Mouse (Mus musculus) embryonic facial prominence, embryonic 10.5 days (tissue): ENCODE measurements at regions not wholly inside any gene's neighbourhood (a gene's known extent, or its start where the extent isn't known, plus 50 kb on each side); places are given as distances from the start of the nearest gene placed in this dataset.
"Not testable (repeated sequence)": the region's sequence is repeated elsewhere in the genome, so short reads cannot be mapped to it uniquely, and the experiment has no call there.

ENCODE experiments used
- DNase-seq: peaks from one replicate; pipeline ENCODE4 v3.0.0-alpha.2; 2017; ENCODE audit warnings: low spot score
- H3K27ac ChIP-seq: fragments of 300-500 bp; sonication (generic); replicated peaks from 2 replicates; pipeline ENCODE4 v1.5.1; 2016; ENCODE audit warnings: mild to moderate bottlenecking
- H3K27me3 ChIP-seq: fragments of 300-500 bp; sonication (generic); replicated peaks from 2 replicates; pipeline ENCODE4 v1.6.1; 2016; ENCODE audit warnings: low read depth, mild to moderate bottlenecking; ENCODE audit not compliant: poor library complexity, severe bottlenecking
- H3K36me3 ChIP-seq: fragments of 300-500 bp; sonication (generic); replicated peaks from 2 replicates; pipeline ENCODE4 v1.6.1; 2016; ENCODE audit warnings: mild to moderate bottlenecking, moderate library complexity
- H3K4me1 ChIP-seq: fragments of 300-500 bp; sonication (generic); 2 replicates; pipeline ENCODE4 v1.6.1; 2016
- H3K4me3 ChIP-seq: fragments of 300-500 bp; sonication (generic); 2 replicates; pipeline ENCODE4 v1.5.1; 2016; ENCODE audit warnings: mild to moderate bottlenecking, moderate library complexity
- H3K9me3 ChIP-seq: fragments of 300-500 bp; sonication (generic); 2 replicates; pipeline ENCODE4 v1.6.1; 2016; ENCODE audit warnings: mild to moderate bottlenecking
- WGBS: fragments of 180-500 bp; shearing (Covaris S2); methylation state at CpG from one replicate; pipeline ENCODE4 v1.1.7; 2016; 5-methylcytosine and 5-hydroxymethylcytosine counted together

- H3K4me1 ChIP-seq, result peaks cover 19% of the 10 kb centered on the region
- H3K9me3 ChIP-seq, result no peaks in the 10 kb centered on the region
- H3K27ac ChIP-seq, result no peak overlapping the region
- no peak overlapping the region for H3K4me3 ChIP-seq
- WGBS, result 46% methylated on average over 3 of the region's 3 CpGs
- DNase-seq, result no peak
- no peaks in the 10 kb centered on the region for H3K27me3 ChIP-seq
- H3K36me3 ChIP-seq, result no peaks in the 10 kb centered on the region
Observed at GRCm38 (mm10) chr1:51584925-51585424, 106.8 kb upstream of the Nabp1 start.

GRCm38 (mm10) chr1:51583871-51584270, 105.6 kb upstream of the Nabp1 start:
- H3K9me3 ChIP-seq, result no peaks in the 10 kb centered on the region
- peaks cover 24% of the 10 kb centered on the region for H3K4me1 ChIP-seq
- H3K36me3 ChIP-seq, result no peaks in the 10 kb centered on the region
- no peak for DNase-seq
- WGBS, result 88% methylated on average over 4 of the region's 4 CpGs
- H3K27me3 ChIP-seq, result no peaks in the 10 kb centered on the region
- no peak overlapping the region for H3K4me3 ChIP-seq
- no peak overlapping the region for H3K27ac ChIP-seq

DNA sequence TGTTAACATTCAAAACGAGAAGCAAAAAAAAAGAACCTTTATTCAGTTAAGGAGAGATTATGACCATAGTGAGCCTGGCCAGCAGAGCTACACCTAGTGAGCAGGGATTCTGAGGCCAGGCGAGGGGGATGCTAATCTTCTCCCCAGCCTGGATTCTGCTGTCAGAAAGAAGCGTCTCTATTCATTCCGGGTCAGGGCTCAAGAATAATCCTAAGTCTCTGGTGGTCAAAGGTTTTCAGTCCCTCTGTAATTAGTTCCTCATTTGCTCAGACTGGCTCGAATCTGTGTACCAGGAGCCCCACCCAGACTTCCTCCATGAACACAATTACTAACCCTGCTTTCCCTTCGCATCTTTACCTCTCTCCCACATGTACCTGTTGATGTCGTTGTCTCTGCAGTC, 101.8 kb upstream of the Nabp1 start:
- Histone ChIP-seq H3K4me1 (peaks cover 22% of the 10 kb centered on the region), H3K27me3 (no peaks in the 10 kb centered on the region), H3K4me3 (no peak overlapping the region), H3K27ac (no peak overlapping the region), H3K9me3 (no peaks in the 10 kb centered on the region), H3K36me3 (no peaks in the 10 kb centered on the region)
- DNase-seq, result peak; percentile 8
- 16% methylated on average over 7 of the region's 7 CpGs for WGBS

DNA sequence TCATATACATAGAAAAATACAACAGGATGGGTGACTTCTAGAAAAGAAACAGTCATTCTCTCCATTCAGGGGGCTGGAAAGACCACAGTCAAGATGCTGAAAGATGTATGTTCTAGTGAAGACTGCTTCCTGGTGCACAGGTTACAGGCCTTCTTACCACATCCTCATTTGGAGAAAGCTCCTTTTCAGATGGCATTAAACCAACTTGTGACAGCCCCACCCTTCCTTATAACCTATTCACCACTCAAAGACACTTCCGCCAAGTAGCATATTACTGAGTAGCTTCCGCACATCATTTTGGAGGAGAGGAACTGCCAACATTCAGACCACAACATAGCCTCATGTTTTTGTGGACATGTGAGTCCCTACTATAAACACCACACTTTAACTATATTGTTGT, 99.5 kb upstream of the Nabp1 start:
- H3K36me3 ChIP-seq, result no peaks in the 10 kb centered on the region
- WGBS, result 97% methylated on average over 2 of the region's 2 CpGs

GRCm38 (mm10) chr1:51572314-51573078, 94.3 kb upstream of the Nabp1 start:
- WGBS, result 88% methylated on average over 8 of the region's 8 CpGs
- H3K36me3 ChIP-seq, result no peaks in the 10 kb centered on the region
- H3K9me3 ChIP-seq, result no peaks in the 10 kb centered on the region
- no peaks in the 10 kb centered on the region for H3K4me1 ChIP-seq
- DNase-seq, result no peak
- H3K27ac ChIP-seq, result no peak overlapping the region
- H3K27me3 ChIP-seq, result no peaks in the 10 kb centered on the region
- no peak overlapping the region for H3K4me3 ChIP-seq

More for the DNA sequence above, 99.5 kb upstream of the Nabp1 start:
- H3K27ac ChIP-seq, result no peak overlapping the region
- H3K9me3 ChIP-seq, result no peaks in the 10 kb centered on the region
- peaks cover 16% of the 10 kb centered on the region for H3K4me1 ChIP-seq
- no peak for DNase-seq
- H3K4me3 ChIP-seq, result no peak overlapping the region
- no peaks in the 10 kb centered on the region for H3K27me3 ChIP-seq

DNA sequence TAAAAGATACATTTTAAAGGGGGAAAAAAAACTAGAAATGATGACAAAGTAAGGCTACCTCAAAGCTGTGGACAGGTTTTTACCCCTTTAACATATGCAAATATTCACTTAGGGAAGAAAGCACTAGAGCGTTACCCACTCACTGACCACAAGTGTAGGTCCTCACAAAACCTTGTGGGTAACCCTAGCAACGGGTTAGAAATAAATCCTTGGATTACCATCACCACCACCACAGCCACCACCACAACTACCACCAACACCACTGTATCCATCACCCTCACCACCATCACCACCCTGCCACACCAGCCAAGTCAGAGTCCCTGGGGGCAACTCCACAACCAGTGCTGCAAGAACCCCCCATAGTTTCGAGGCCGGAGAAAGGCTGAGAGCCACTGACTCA, 91.4 kb upstream of the Nabp1 start:
- DNase-seq, result no peak
- WGBS, result 94% methylated on average over 4 of the region's 4 CpGs
- no peak overlapping the region for H3K27ac ChIP-seq
- no peak overlapping the region for H3K4me3 ChIP-seq
- H3K9me3 ChIP-seq, result no peaks in the 10 kb centered on the region
- no peaks in the 10 kb centered on the region for H3K36me3 ChIP-seq
- H3K27me3 ChIP-seq, result no peaks in the 10 kb centered on the region
- peaks cover 14% of the 10 kb centered on the region for H3K4me1 ChIP-seq

DNA sequence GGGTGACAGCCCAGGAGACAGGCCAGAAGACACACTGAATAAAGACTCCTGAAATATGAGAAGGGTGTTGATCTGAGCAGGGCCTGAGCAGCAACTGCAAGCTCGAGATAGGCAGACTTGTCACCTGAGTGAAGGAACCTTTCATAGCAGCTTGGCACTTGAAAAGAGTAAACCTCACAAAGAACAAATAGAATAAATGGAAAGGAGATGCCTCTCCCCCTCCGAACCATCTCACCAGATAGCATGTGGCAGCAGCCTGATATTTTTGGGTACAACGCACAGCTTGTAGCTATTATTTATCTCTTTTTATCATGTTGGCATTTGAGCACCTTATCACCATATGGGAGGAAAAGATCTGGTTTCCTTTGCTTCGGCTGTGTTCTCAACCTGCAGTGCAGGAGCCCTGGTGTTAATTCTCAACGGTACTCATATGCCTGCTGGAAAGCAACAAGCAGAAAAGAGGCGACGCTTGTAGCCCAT, 88.0 kb upstream of the Nabp1 start:
- Histone ChIP-seq H3K9me3 (no peaks in the 10 kb centered on the region), H3K27ac (no peak overlapping the region), H3K27me3 (no peaks in the 10 kb centered on the region), H3K4me1 (peaks cover 14% of the 10 kb centered on the region), H3K4me3 (no peak overlapping the region), H3K36me3 (no peaks in the 10 kb centered on the region)
- no peak for DNase-seq
- WGBS, result 63% methylated on average over 7 of the region's 7 CpGs

DNA sequence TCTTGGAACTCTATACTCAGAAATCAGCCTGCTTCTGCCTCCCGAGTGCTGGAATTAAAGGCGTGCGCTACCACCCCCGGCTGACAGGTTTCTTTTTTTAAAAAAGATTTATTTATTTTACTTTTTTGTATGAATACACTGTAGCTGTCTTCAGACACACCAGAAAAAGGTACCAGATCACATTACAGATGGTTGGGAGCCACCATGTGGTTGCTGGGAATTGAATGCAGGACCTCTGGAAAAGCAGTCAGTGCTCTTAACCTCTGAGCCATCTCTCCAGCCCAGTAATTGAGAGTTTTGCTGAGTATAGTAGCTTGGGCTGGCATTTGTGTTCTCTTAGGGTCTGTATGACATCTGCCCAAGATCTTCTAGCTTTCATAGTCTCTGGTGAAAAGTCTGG, 78.4 kb upstream of the Nabp1 start:
- not testable (repeated sequence) for DNase-seq, H3K36me3 ChIP-seq, H3K27me3 ChIP-seq, H3K4me1 ChIP-seq, H3K9me3 ChIP-seq, H3K4me3 ChIP-seq, H3K27ac ChIP-seq
- WGBS, result 95% methylated on average over 4 of the region's 4 CpGs

DNA sequence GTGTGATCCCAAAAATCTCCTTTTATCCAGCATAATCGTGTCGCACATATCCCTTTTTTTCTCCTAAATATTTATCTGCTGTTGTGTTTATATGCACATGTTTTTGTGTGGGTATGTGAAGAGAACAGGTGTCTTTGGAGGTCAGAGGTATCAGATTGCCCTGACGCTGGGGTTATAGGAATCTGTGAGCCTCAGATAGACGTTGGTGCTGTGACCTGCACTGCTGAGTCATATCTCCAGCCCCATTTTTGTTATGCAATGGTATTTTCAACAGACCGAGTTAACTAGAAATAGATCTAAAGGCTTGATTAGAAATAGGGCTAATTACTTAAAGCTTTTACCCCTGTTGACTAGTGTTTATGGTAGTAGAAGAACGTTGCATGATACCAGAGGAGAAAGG, 75.5 kb upstream of the Nabp1 start:
- H3K27me3 ChIP-seq, result no peaks in the 10 kb centered on the region
- H3K36me3 ChIP-seq, result no peaks in the 10 kb centered on the region
- H3K9me3 ChIP-seq, result no peaks in the 10 kb centered on the region
- 0 out of 2 replicates have a peak, but pooled peaks cover 3% of the 10 kb centered on the region for H3K4me1 ChIP-seq
- DNase-seq, result no peak
- no peak overlapping the region for H3K4me3 ChIP-seq
- 78% methylated on average over 6 of the region's 6 CpGs for WGBS
- no peak overlapping the region for H3K27ac ChIP-seq

DNA sequence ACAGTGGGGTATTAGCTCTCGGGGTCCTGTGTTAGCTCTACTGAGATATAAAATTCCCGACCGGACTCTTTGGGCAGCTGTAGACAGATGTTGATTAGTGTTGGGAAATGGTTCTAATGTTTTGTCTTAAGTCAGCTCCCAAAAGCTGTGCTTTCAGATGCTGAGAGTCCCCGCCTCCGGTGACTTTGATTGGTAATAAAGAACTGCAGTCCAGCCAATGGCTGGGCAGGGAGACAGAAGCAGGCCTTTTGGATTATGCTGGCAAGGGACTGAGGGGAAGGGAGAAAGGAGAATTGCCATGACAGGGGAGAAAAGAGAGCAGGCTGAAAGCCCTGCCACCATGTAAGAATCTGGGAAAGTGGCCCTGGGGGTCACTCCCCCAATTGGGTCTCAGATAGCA, 73.4 kb upstream of the Nabp1 start:
- no peaks in the 10 kb centered on the region for H3K36me3 ChIP-seq
- H3K9me3 ChIP-seq, result no peaks in the 10 kb centered on the region
- no peak for DNase-seq
- WGBS, result 60% methylated on average over 5 of the region's 5 CpGs
- H3K4me1 ChIP-seq, result 0 out of 2 replicates have a peak, but pooled peaks cover 3% of the 10 kb centered on the region
- H3K27me3 ChIP-seq, result no peaks in the 10 kb centered on the region
- H3K4me3 ChIP-seq, result no peak overlapping the region
- H3K27ac ChIP-seq, result no peak overlapping the region

- WGBS, result 89% methylated on average over 5 of the region's 5 CpGs
- H3K27ac ChIP-seq, result no peak overlapping the region
- H3K4me1 ChIP-seq, result no peaks in the 10 kb centered on the region
- no peaks in the 10 kb centered on the region for H3K9me3 ChIP-seq
- no peaks in the 10 kb centered on the region for H3K27me3 ChIP-seq
- no peaks in the 10 kb centered on the region for H3K36me3 ChIP-seq
- DNase-seq, result no peak
- no peak overlapping the region for H3K4me3 ChIP-seq
Observed at GRCm38 (mm10) chr1:51542801-51543200, 64.6 kb upstream of the Nabp1 start.

GRCm38 (mm10) chr1:51539634-51540033, 61.4 kb upstream of the Nabp1 start:
- H3K27me3 ChIP-seq, result no peaks in the 10 kb centered on the region
- no peak overlapping the region for H3K4me3 ChIP-seq
- H3K36me3 ChIP-seq, result no peaks in the 10 kb centered on the region
- 80% methylated on average over 4 of the region's 4 CpGs for WGBS
- H3K9me3 ChIP-seq, result no peaks in the 10 kb centered on the region
- no peak overlapping the region for H3K27ac ChIP-seq
- no peak for DNase-seq
- H3K4me1 ChIP-seq, result no peaks in the 10 kb centered on the region

GRCm38 (mm10) chr1:51538836-51539235, 60.6 kb upstream of the Nabp1 start:
- H3K27ac ChIP-seq, result no peak overlapping the region
- DNase-seq, result no peak
- no peaks in the 10 kb centered on the region for H3K27me3 ChIP-seq
- no peaks in the 10 kb centered on the region for H3K36me3 ChIP-seq
- no peaks in the 10 kb centered on the region for H3K4me1 ChIP-seq
- no peaks in the 10 kb centered on the region for H3K9me3 ChIP-seq
- 71% methylated on average over 2 of the region's 2 CpGs for WGBS
- no peak overlapping the region for H3K4me3 ChIP-seq
